Mouse (Mus musculus) CH12.LX (cell line): ENCODE measurements around the gene Fermt1. TPM values are rescaled to one million over a fixed set of nuclear protein-coding genes. Genes with fewer than 3 reads are reported as not detected.

Source experiments
- DNase-seq: peaks from one replicate; pipeline ENCODE4 v3.0.0-alpha.2; 2013; ENCODE audit errors: extremely low read depth
- H3K27ac ChIP-seq: 2 replicates; pipeline ENCODE4 v1.5.1; 2012; ENCODE audit warnings: low read depth, mild to moderate bottlenecking, control low read depth, moderate library complexity; ENCODE audit not compliant: insufficient read depth
- H3K27me3 ChIP-seq: replicated peaks from 2 replicates; pipeline ENCODE3; 2012; ENCODE audit warnings: inconsistent platforms
- H3K36me3 ChIP-seq, 2 experiments: replicated peaks in 1 of 2; 2 replicates each; pipeline versions ENCODE3 to v1.6.1; 2012; ENCODE audit warnings: inconsistent platforms in 1 of 2, low read length in 1 of 2, mild to moderate bottlenecking in 1 of 2, mixed read lengths in 1 of 2, moderate library complexity in 1 of 2; ENCODE audit not compliant: control insufficient read depth in 1 of 2, insufficient read depth in 1 of 2
- H3K4me1 ChIP-seq, 2 experiments: 2 replicates each; pipeline ENCODE4 v1.6.1; 2012; ENCODE audit warnings: inconsistent platforms in 1 of 2, moderate library complexity in 1 of 2; ENCODE audit not compliant: insufficient read depth in 2 of 2, control insufficient read depth in 1 of 2
- H3K4me2 ChIP-seq: 2 replicates; pipeline ENCODE4 v1.6.1; 2012; ENCODE audit warnings: low read depth, mild to moderate bottlenecking, control low read depth; ENCODE audit not compliant: poor library complexity, insufficient read depth, severe bottlenecking
- H3K4me3 ChIP-seq, 3 experiments: fragments of 150-350 bp in 1 of 3; sonication (generic) in 1 of 3; replicated peaks in 1 of 3; 2 replicates each; pipeline versions ENCODE3 to v1.5.1; 2011 to 2012; ENCODE audit warnings: low read depth in 2 of 3, low read length in 2 of 3, mild to moderate bottlenecking in 2 of 3, moderate library complexity in 2 of 3, control low read depth in 1 of 3, improper control_type of control experiment in 1 of 3, inconsistent platforms in 1 of 3, mixed read lengths in 1 of 3; ENCODE audit not compliant: poor library complexity in 1 of 3
- H3K79me2 ChIP-seq: replicated peaks from 2 replicates; pipeline ENCODE4 v1.6.1; 2012; ENCODE audit warnings: mild to moderate bottlenecking, moderate library complexity; ENCODE audit not compliant: control insufficient read depth, poor library complexity, insufficient read depth, severe bottlenecking; ENCODE audit errors: extremely low read depth
- H3K9ac ChIP-seq: 2 replicates; pipeline ENCODE4 v1.6.1; 2012; ENCODE audit warnings: low read depth, mild to moderate bottlenecking, control low read depth, moderate library complexity; ENCODE audit not compliant: insufficient read depth
- H3K9me3 ChIP-seq: replicated peaks from 2 replicates; pipeline ENCODE3; 2012; ENCODE audit warnings: low read length, inconsistent platforms, mixed read lengths
- BHLHE40 ChIP-seq: IDR thresholded peaks from 2 replicates; pipeline ENCODE4 v1.6.1; 2011; ENCODE audit warnings: mild to moderate bottlenecking, low read depth, low read length, improper control_type of control experiment
- CHD1 ChIP-seq: IDR thresholded peaks from 2 replicates; pipeline ENCODE4 v1.6.1; 2012; ENCODE audit warnings: low read depth, low read length, improper control_type of control experiment, inconsistent platforms
- CHD2 ChIP-seq: IDR thresholded peaks from 2 replicates; pipeline ENCODE4 v1.6.1; 2011; ENCODE audit warnings: low read length, improper control_type of control experiment
- CTCF ChIP-seq, 2 experiments: IDR thresholded peaks in 1 of 2; conservative IDR thresholded peaks in 1 of 2; 2 replicates each; pipeline ENCODE4 v1.5.1; 2011 to 2012; ENCODE audit warnings: low read depth in 2 of 2, low read length in 2 of 2, improper control_type of control experiment in 1 of 2, inconsistent platforms in 1 of 2, mild to moderate bottlenecking in 1 of 2, moderate library complexity in 1 of 2
- E2F4 ChIP-seq: IDR thresholded peaks from 2 replicates; pipeline ENCODE4 v1.6.1; 2011; ENCODE audit warnings: low read depth, low read length, improper control_type of control experiment; ENCODE audit not compliant: insufficient replicate concordance
- ELF1 ChIP-seq: IDR thresholded peaks from 2 replicates; pipeline ENCODE4 v1.6.1; 2014; ENCODE audit warnings: low read depth, mild to moderate bottlenecking, inconsistent platforms, low read length, improper control_type of control experiment
- GABPA ChIP-seq: IDR thresholded peaks from 2 replicates; pipeline ENCODE4 v1.6.1; 2012; ENCODE audit warnings: low read depth, low read length, improper control_type of control experiment, inconsistent platforms; ENCODE audit not compliant: insufficient replicate concordance
- IRF4 ChIP-seq: IDR thresholded peaks from 2 replicates; pipeline ENCODE4 v1.6.1; 2014; ENCODE audit warnings: low read depth, mild to moderate bottlenecking, inconsistent platforms, low read length, improper control_type of control experiment
- JUND ChIP-seq: conservative IDR thresholded peaks from 2 replicates; pipeline ENCODE4 v1.6.1; 2011; ENCODE audit warnings: low read depth, low read length, improper control_type of control experiment
- KAT2A ChIP-seq: IDR thresholded peaks from 2 replicates; pipeline ENCODE4 v1.6.1; 2012; ENCODE audit warnings: low read length, improper control_type of control experiment, inconsistent platforms; ENCODE audit not compliant: insufficient replicate concordance
- MAFK ChIP-seq: IDR thresholded peaks from 2 replicates; pipeline ENCODE4 v1.6.1; 2011; ENCODE audit warnings: low read length, improper control_type of control experiment; ENCODE audit not compliant: insufficient replicate concordance
- MAX ChIP-seq: IDR thresholded peaks from 2 replicates; pipeline ENCODE4 v1.6.1; 2011; ENCODE audit warnings: low read length, improper control_type of control experiment
- MEF2A ChIP-seq: IDR thresholded peaks from 2 replicates; pipeline ENCODE4 v1.6.1; 2014; ENCODE audit warnings: low read depth, mild to moderate bottlenecking, inconsistent platforms, low read length, improper control_type of control experiment, borderline replicate concordance
- MXI1 ChIP-seq: IDR thresholded peaks from 2 replicates; pipeline ENCODE4 v1.6.1; 2011; ENCODE audit warnings: mild to moderate bottlenecking, low read depth, low read length, improper control_type of control experiment
- MYC ChIP-seq: IDR thresholded peaks from 2 replicates; pipeline ENCODE4 v1.6.1; 2011; ENCODE audit warnings: low read depth, mild to moderate bottlenecking, improper control_type of control experiment, low read length
- NELFE ChIP-seq: IDR thresholded peaks from 2 replicates; pipeline ENCODE4 v1.6.1; 2011; ENCODE audit warnings: low read depth, low read length, improper control_type of control experiment
- PAX5 ChIP-seq: IDR thresholded peaks from 2 replicates; pipeline ENCODE4 v1.6.1; 2012; ENCODE audit warnings: low read length, inconsistent platforms, mixed read lengths
- POLR2A ChIP-seq: IDR thresholded peaks from 2 replicates; pipeline ENCODE4 v1.6.1; 2011; ENCODE audit warnings: low read depth, mild to moderate bottlenecking, improper control_type of control experiment, low read length
- RAD21 ChIP-seq: IDR thresholded peaks from 2 replicates; pipeline ENCODE4 v1.6.1; 2011; ENCODE audit warnings: low read depth, mild to moderate bottlenecking, low read length, improper control_type of control experiment, moderate library complexity
- RCOR1 ChIP-seq: conservative IDR thresholded peaks from 2 replicates; pipeline ENCODE4 v1.6.1; 2012; ENCODE audit warnings: low read depth, mild to moderate bottlenecking, inconsistent platforms, low read length, improper control_type of control experiment
- SMC3 ChIP-seq: IDR thresholded peaks from 2 replicates; pipeline ENCODE4 v1.6.1; 2011; ENCODE audit warnings: low read depth, low read length, improper control_type of control experiment
- TCF12 ChIP-seq: IDR thresholded peaks from 2 replicates; pipeline ENCODE4 v1.6.1; 2014; ENCODE audit warnings: low read depth, mild to moderate bottlenecking, inconsistent platforms, low read length, improper control_type of control experiment
- USF1 ChIP-seq: IDR thresholded peaks from 2 replicates; pipeline ENCODE4 v1.6.1; 2014; ENCODE audit warnings: low read depth, mild to moderate bottlenecking, inconsistent platforms, low read length, improper control_type of control experiment
- USF2 ChIP-seq: conservative IDR thresholded peaks from 2 replicates; pipeline ENCODE4 v1.6.1; 2011; ENCODE audit warnings: low read depth, low read length, improper control_type of control experiment
- ZC3H11A ChIP-seq: IDR thresholded peaks from 2 replicates; pipeline ENCODE4 v1.6.1; 2012; ENCODE audit warnings: low read depth, mild to moderate bottlenecking, inconsistent platforms, low read length, improper control_type of control experiment
- ZKSCAN1 ChIP-seq: IDR thresholded peaks from 2 replicates; pipeline ENCODE4 v1.6.1; 2012; ENCODE audit warnings: low read depth, inconsistent platforms, low read length, improper control_type of control experiment, borderline replicate concordance
- ZMIZ1 ChIP-seq: IDR thresholded peaks from 2 replicates; pipeline ENCODE4 v1.6.1; 2012; ENCODE audit warnings: low read depth, mild to moderate bottlenecking, inconsistent platforms, low read length, improper control_type of control experiment
- ZNF384 ChIP-seq: IDR thresholded peaks from 2 replicates; pipeline ENCODE4 v1.6.1; 2012; ENCODE audit warnings: low read depth, low read length, improper control_type of control experiment, inconsistent platforms
- dilution Hi-C: fragments of 300-500 bp; cut with MboI; formaldehyde crosslinking; loops from 2 replicates; pipeline ENCODE4 v1.14.3; 2020; ENCODE audit warnings: low sequenced_read_pairs; ENCODE audit not compliant: extremely low pct_unique_long_range_greater_than_20kb, extremely low pct_ligation_motif_present
- in situ Hi-C: fragments of 300-500 bp; cut with MboI; formaldehyde crosslinking; loops from 3 replicates; pipeline ENCODE4 v1.14.3; 2019; ENCODE audit warnings: low sequenced_read_pairs, low pct_ligation_motif_present, low pct_unique_long_range_greater_than_20kb, mixed read lengths
- polyA plus RNA-seq: library from polyadenylated mRNA; unstranded; fragments of >175 nt; gene quantifications from 2 replicates; pipeline ENCODE4 v1.2.1, GENCODE M21; 2012; ENCODE audit warnings: low read depth; ENCODE audit not compliant: insufficient read length
- total RNA-seq, 2 experiments: library from RNA; depleted of rRNA; stranded (reverse); fragments of 300-350 nt in 1 of 2; fragments of >200 nt in 1 of 2; gene quantifications; 2 replicates each; pipeline ENCODE4 v1.2.3; 2012 to 2014

Gene Fermt1
- total and polyA plus RNA-seq, 3 experiments, result not detected

DNA sequence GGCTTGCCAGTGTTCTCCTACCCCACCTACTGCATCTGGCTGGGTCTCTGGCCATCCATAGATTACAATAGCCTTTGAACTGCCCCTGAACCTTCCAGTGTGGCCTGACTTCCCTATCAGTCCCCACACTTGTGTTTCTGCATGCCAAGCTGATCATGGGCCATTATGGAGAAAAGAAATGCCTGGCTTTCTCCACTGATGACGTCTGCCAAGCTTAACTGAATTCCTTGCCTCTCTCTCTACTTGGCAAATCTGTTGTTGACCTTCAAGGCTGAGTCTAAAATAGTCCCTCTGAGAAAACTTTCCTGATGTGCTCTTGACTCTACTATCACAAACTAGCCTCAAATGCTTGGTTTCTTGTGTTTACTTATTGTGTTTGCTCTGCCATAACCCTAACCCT lies 47.5 kb downstream of the Fermt1 start:
- TF ChIP-seq POLR2A (no peak), KAT2A (no peak), ZNF384 (no peak), MEF2A (no peak), PAX5 (no peak), CHD2 (no peak), ZMIZ1 (no peak), JUND (no peak), ELF1 (no peak), CHD1 (no peak), MYC (no peak), USF2 (no peak), IRF4 (no peak)
- TF ChIP-seq, all 38 proteins: peak for 0
- no peaks in the 10 kb centered on the region for H3K79me2 ChIP-seq
- H3K4me2 ChIP-seq, result no peak overlapping the region
- no peak overlapping the region for H3K9ac ChIP-seq
- in situ Hi-C loops (no loop called here), dilution Hi-C loops (no loop called here)
- DNase-seq, result no peak
- no peaks in the 10 kb centered on the region for H3K36me3 ChIP-seq
- H3K27ac ChIP-seq, result no peak overlapping the region
- no peaks in the 10 kb centered on the region for H3K9me3 ChIP-seq
- peaks cover 0 to 8% of the 10 kb centered on the region in 2 experiments; a peak in 2 of 4 replicates for H3K4me1 ChIP-seq
- no peak overlapping the region for H3K4me3 ChIP-seq
- no peaks in the 10 kb centered on the region for H3K27me3 ChIP-seq

DNA sequence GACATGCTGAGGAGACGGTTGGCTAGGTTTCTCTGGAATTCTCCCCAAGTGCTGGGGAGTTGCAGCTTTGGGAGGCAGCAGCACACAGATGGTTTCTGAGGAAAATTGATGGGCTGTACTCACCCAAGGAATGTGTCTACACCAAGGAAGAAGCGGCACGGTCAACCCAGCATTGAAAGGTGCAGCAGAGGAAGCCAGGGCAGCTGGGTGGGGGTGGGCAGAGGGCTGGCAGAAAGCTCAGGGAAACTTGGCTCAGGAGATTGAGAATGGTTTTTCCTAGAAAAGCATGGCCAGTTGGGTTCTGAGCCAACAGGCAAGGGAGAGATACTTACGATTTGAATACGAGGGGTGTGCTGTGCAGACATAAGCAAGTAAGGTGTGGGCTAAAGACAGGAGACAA lies 51.9 kb downstream of the Fermt1 start:
- dilution Hi-C loops, result no loop called here
- no peak overlapping the region for H3K9ac ChIP-seq
- no peak for TF ChIP-seq MXI1
- TF ChIP-seq ZKSCAN1, result no peak
- no peak for TF ChIP-seq NELFE
- TF ChIP-seq ZC3H11A, result no peak
- TF ChIP-seq USF1, result no peak
- no peak for TF ChIP-seq SMC3
- TF ChIP-seq MAX, result no peak
- TF ChIP-seq TCF12, result no peak
- no peak for TF ChIP-seq RCOR1
- no peak for TF ChIP-seq KAT2A
- TF ChIP-seq BHLHE40, result no peak
- TF ChIP-seq MAFK, result no peak
- no peak for TF ChIP-seq IRF4
- no peak for TF ChIP-seq CTCF (conservative IDR thresholded peaks at IDR 0.05 in 1 of 2, IDR thresholded peaks at IDR 0.05 in 1 of 2; ENCODE audit: low read depth in 2 of 2, low read length in 2 of 2)
- no peak for TF ChIP-seq ZNF384
- no peak for TF ChIP-seq RAD21
- no peak for TF ChIP-seq GABPA
- no peak for TF ChIP-seq E2F4
- TF ChIP-seq, all 38 proteins: peak for 0

More for the DNA sequence above, 51.9 kb downstream of the Fermt1 start:
- Histone ChIP-seq H3K27me3 (no peaks in the 10 kb centered on the region), H3K36me3 (no peaks in the 10 kb centered on the region), H3K4me3 (no peak overlapping the region), H3K79me2 (no peaks in the 10 kb centered on the region), H3K9me3 (no peaks in the 10 kb centered on the region), H3K4me2 (no peak overlapping the region), H3K27ac (no peak overlapping the region), H3K4me1 (no peaks in the 10 kb centered on the region)
- in situ Hi-C loops, result no loop called here
- DNase-seq, result no peak
